Mouse (Mus musculus): ENCODE measurements at regions not wholly inside any gene's neighbourhood (a gene's known extent, or its start where the extent isn't known, plus 50 kb on each side); places are given as distances from the start of the nearest gene placed in this dataset.
"Not testable (repeated sequence)": the region's sequence is repeated elsewhere in the genome, so short reads cannot be mapped to it uniquely, and the experiment has no call there.

- peak; percentile 65 for DNase-seq
These were observed 872.3 kb downstream of the Nxph1 start for GRCm38 (mm10) chr6:9820311-9821243.

GRCm38 (mm10) chr6:9834884-9835476 lies 886.7 kb downstream of the Nxph1 start:
- no peak for DNase-seq

GRCm38 (mm10) chr6:9842391-9842790 lies 894.2 kb downstream of the Nxph1 start:
- DNase-seq = no peak

- not testable (repeated sequence) for DNase-seq
These were observed 941.6 kb downstream of the Nxph1 start for GRCm38 (mm10) chr6:9889853-9890252.
